Mouse (Mus musculus): ENCODE results near the gene 0610030E20Rik.

Gene 0610030E20Rik

GRCm38 (mm10) chr6:72369557-72369956 is 22.4 kb downstream of the 0610030E20Rik start:
- no peak for DNase-seq (ENCODE audit: low spot score in 2 of 2)

- no peak for DNase-seq (ENCODE audit: low spot score in 2 of 2)
Measured at GRCm38 (mm10) chr6:72370091-72370490, 23.0 kb downstream of the 0610030E20Rik start.

- DNase-seq (ENCODE audit: low spot score in 2 of 2): no peak
Measured at GRCm38 (mm10) chr6:72371147-72371546, 24.0 kb downstream of the 0610030E20Rik start.

GRCm38 (mm10) chr6:72371571-72371970 is 24.5 kb downstream of the 0610030E20Rik start:
- DNase-seq (ENCODE audit: low spot score in 2 of 2): no peak

GRCm38 (mm10) chr6:72373184-72373583 is 26.1 kb downstream of the 0610030E20Rik start:
- no peak for DNase-seq (ENCODE audit: low spot score in 2 of 2)

- no peak for DNase-seq (ENCODE audit: low spot score in 2 of 2)
Measured at GRCm38 (mm10) chr6:72374206-72374605, 27.1 kb downstream of the 0610030E20Rik start.

- no peak for DNase-seq (ENCODE audit: low spot score in 2 of 2)
Measured at GRCm38 (mm10) chr6:72374820-72375563, 27.9 kb downstream of the 0610030E20Rik start.

GRCm38 (mm10) chr6:72378510-72379234 is 31.6 kb downstream of the 0610030E20Rik start:
- DNase-seq (ENCODE audit: low spot score in 2 of 2): no peak

GRCm38 (mm10) chr6:72379377-72380130 is 32.4 kb downstream of the 0610030E20Rik start:
- DNase-seq (ENCODE audit: low spot score in 2 of 2): peak in 1 of 2 experiments; percentile 42

- peak; percentile 88 to 89 for DNase-seq (ENCODE audit: low spot score in 2 of 2)
Measured at GRCm38 (mm10) chr6:72380131-72380770, 33.1 kb downstream of the 0610030E20Rik start, which contains the start of gene Vamp5. Vamp5 (minus strand) TSS chr6:72380468.

GRCm38 (mm10) chr6:72382494-72382893 is 35.4 kb downstream of the 0610030E20Rik start:
- no peak for DNase-seq (ENCODE audit: low spot score in 2 of 2)

GRCm38 (mm10) chr6:72383142-72383820 is 36.2 kb downstream of the 0610030E20Rik start:
- no peak for DNase-seq (ENCODE audit: low spot score in 2 of 2)

GRCm38 (mm10) chr6:72383952-72384351 is 36.8 kb downstream of the 0610030E20Rik start:
- no peak for DNase-seq (ENCODE audit: low spot score in 2 of 2)

GRCm38 (mm10) chr6:72385258-72385657 is 38.1 kb downstream of the 0610030E20Rik start:
- DNase-seq (ENCODE audit: low spot score in 2 of 2): no peak

GRCm38 (mm10) chr6:72386561-72386960 is 39.4 kb downstream of the 0610030E20Rik start:
- DNase-seq (ENCODE audit: low spot score in 2 of 2): no peak

- DNase-seq (ENCODE audit: low spot score in 2 of 2): no peak
Measured at GRCm38 (mm10) chr6:72387816-72388215, 40.7 kb downstream of the 0610030E20Rik start.

GRCm38 (mm10) chr6:72388266-72388665 is 41.1 kb downstream of the 0610030E20Rik start:
- no peak for DNase-seq (ENCODE audit: low spot score in 2 of 2)

- DNase-seq (ENCODE audit: low spot score in 2 of 2): no peak
Measured at GRCm38 (mm10) chr6:72388791-72389329, 41.7 kb downstream of the 0610030E20Rik start.

GRCm38 (mm10) chr6:72389471-72389940 is 42.4 kb downstream of the 0610030E20Rik start:
- DNase-seq (ENCODE audit: low spot score in 2 of 2): no peak

GRCm38 (mm10) chr6:72389941-72390771 is 43.0 kb downstream of the 0610030E20Rik start, which contains the start of gene Vamp8:
Vamp8 (minus strand) TSS chr6:72390703.
- peak; percentile 91 to 93 for DNase-seq (ENCODE audit: low spot score in 2 of 2)

All from heart, adult 9 months (tissue).